Mouse (Mus musculus) frontal cortex, postnatal 25 days (tissue): ENCODE measurements around the gene Actn4.

ENCODE experiments used
- DNase-seq, 2 experiments: peaks; one replicate each; pipeline ENCODE4 v3.0.0; 2022; ENCODE audit warnings: low spot score in 2 of 2

The Actn4 gene

DNA sequence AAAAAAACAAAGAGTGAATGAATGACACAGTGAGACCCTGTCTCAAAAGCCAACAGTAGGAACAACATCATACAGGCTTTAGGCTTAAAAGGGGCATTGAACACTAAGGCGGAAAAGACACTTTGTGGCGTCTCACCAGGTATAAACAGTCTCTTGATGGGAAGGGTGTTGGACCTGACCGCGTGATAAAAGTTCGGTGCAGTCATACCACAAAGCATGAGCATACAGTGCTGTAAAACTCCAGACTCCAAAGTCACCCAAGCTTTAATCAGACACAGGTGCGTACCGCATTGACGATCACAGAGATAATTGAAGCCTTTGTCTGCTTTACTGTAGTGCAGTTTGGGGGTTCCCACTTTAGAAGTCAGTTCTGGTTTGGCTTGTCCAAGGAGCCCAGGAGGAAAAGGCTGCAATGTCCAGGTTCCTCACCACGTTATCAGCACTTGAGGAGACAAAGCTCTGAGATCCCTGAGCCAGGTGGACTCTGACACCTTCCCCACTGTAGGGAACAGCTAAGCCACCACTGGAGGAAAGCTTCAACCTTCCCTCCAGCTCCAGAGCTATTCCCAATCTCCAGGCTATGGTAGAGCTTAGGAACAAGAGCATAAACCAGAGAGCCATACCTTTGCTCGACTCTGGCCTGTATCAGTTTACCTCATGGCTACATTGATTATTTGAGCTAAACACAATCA is 11.6 kb downstream of the Actn4 start:
- no peak for DNase-seq

GRCm38 (mm10) chr7:28949298-28949697 is 12.8 kb downstream of the Actn4 start:
- no peak for DNase-seq

- no peak for DNase-seq
Observed at GRCm38 (mm10) chr7:28948746-28949145, 13.4 kb downstream of the Actn4 start.

DNA sequence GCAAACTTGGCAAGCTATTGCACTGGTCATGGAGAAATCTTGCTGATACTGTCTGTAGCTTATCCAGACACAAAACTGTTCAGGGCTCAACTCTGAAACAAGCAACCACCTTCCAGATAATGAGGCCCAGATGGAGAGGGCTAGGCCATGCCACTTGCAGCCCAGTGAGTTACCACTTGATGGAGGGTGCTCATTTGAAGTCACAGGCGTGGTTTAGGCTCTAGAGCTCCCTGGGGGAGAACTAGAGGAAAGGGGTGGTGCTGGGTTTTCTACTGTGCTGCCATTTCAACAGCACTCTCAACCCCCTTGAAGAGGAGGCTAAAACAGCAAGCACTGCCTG is 15.9 kb downstream of the Actn4 start:
- DNase-seq = no peak

GRCm38 (mm10) chr7:28945416-28946270 is 16.5 kb downstream of the Actn4 start:
- DNase-seq = no peak

GRCm38 (mm10) chr7:28944756-28945415 is 17.3 kb downstream of the Actn4 start:
- no peak for DNase-seq

DNA sequence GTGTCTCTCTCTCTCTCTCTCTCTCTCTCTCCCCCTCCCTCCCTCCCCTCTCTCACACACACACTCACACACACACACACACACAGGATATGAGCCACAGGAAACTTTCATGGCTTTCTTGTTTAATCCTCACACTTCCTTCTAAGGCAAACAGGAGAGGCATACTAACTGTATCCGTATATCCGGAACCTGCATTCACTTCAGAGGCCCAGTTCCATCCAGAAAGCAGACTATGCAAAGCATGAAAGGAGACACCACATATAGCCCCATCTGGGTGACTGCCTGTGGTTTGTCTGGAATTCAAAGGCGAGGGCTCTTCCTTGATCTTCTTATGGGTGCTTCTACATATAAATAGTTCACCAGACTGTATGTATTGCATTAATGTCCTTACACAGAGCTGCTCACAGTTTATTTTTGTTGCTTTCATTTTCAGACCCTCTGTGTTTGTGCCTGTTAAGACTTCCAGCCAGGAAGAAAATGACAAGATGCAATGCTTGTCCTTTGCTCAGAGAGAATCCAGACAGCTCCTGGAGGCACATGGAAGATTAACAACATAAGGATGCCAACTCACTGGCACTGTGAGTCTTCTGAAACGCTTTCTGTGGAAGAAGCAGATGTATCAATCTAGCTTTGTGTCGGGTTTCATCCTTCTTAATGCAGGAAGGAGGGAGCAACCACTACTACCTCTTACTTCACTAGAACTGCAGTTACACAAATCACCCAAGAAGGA is 18.5 kb downstream of the Actn4 start:
- DNase-seq = no peak

- no peak for DNase-seq
Observed at GRCm38 (mm10) chr7:28941542-28941941, 20.6 kb downstream of the Actn4 start.

DNA sequence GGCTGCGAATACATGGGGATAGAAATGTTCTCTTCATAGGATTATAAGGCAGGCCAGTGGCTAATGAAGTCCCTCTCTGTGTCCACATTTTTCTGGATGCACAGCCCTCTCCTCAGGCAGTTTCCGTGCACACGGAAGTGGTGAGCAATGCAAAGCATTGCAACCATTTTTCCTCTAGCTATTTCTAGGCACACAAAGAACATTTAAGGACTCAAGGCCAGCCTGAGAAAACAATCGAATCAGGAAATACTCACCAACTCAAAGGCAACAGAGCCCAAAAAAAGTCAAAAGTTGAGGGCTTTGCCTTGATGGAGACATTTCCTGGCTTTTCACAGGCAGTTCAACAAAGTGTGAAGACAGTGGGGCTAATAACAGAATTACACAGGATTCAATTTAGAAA is 21.0 kb downstream of the Actn4 start:
- no peak for DNase-seq

- no peak for DNase-seq
Observed at GRCm38 (mm10) chr7:28939418-28940183, 22.5 kb downstream of the Actn4 start.

DNA sequence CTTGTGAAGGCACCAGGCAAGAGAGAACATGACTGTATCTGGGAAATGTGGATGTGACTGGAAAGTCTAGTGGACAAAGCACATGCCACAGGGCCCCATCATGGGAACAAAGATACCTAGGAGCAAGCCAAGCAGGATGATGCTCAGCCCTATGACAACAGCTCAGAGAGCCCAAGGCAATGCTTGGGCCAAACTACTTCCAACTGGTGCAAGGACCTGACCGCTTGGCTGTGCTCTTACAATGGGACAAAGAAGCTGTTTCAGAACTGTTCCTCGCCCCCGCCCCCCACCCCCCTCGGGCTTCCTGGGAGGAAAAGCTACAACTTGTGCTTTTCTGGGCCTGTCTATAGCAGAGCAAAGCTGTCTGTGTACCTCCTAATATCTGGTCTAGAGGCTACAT is 23.5 kb downstream of the Actn4 start:
- no peak for DNase-seq

- no peak for DNase-seq
Observed at GRCm38 (mm10) chr7:28936787-28937186, 25.4 kb downstream of the Actn4 start.

DNA sequence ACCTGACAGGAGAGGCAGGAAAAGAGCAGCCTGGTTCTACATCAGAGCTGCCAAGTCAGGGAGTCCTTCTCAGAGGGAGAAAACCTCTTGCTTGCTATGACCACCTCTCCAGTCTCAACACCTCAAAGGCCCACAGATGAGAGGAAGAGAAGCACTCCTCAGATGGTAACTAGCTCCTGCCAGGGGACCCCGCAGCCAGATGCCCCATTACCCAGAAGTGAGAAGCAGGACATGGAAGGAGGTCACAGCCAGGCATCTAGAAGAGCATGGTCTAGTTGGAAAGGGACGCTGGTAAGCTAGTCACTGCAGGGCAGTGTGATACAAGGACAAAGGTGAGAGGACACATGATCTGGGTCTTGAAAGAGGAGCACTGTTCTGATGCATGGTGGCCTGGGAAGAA is 28.3 kb downstream of the Actn4 start:
- DNase-seq = no peak

DNA sequence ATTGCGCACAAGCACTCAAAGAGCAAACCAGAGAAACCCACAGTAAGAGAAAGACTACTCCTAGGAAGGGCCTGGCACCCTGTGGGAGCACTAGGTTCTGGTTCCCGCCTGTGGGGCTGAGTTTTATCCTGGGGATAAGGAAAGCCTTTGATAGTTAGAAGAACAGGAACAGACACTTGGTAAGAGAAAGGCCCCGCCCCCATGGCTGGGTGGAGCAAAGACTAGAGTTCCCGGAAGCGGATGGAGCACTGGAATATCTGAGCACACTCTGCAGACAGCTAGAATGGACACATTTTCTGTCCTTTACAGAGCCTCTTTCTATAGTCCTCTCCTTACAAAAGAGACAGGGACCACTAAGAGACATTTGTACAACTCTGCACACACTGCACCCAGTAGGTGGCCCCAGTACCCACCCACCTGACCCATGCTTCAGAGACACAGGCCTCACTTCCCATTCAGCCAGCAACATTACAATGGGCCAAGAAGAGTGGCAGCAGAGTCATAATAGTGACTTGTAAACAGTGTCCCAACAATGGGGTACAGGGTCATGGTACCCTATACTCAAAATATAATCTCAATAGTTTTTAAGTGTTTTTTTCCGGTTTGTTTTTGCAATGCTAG is 29.6 kb downstream of the Actn4 start:
- DNase-seq = no peak

DNA sequence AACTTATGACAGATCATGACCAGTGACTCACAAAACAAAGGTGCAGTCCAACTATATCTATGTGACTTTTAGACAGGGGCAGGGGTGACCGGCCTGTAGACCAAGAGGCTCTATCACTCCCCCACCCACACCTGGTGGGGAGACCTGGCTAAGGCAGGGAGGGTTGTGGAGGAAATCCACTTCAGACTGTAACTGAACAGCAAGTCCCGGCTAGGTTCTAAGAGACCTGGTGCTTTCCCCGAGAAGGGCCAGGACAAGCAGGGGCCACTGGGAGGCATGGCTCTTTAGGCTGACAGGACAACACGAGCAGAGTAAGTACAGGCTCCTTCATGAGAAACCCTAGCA is 30.5 kb downstream of the Actn4 start:
- no peak for DNase-seq

GRCm38 (mm10) chr7:28931032-28931694 is 31.0 kb downstream of the Actn4 start:
- no peak for DNase-seq

GRCm38 (mm10) chr7:28930320-28931031 is 31.7 kb downstream of the Actn4 start:
- no peak for DNase-seq

DNA sequence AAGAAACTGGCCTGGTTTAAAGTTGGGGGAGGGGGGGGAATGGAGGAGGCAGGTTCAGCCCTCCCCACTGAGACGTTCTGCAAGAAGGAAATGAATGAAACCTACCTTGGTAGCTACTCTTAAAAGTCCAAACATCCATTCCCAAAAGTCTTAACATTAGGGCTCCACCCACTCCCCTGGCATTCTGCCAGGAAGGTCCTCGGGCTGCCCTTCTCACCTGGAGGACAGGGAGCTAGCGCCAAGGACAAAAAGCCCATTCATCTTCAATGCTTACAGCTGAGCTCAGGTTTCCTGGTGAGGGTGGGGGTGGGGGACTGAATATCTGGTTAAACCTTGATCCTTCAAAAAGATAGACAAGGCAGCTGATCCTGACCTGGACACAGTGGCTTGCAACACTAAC is 32.8 kb downstream of the Actn4 start:
- no peak for DNase-seq

DNA sequence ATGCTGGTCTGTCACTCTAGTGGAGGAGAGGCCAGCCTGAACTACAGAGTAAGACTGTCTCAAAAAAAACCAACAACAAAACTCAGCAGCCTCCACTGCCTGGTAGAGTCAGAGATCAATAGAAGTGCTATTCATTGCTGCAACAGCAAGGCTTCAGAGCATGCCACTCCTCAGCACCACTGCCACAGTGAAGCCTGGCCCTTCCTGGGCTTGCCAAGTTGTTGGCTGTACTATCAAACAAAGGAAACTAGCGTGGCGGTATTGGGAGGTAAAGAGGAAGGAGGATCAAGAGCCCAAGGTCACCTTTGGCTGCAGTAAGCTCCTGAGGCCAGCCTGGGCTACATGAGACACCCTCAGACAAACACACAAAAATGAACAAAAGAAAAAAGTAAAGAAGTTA is 36.0 kb downstream of the Actn4 start:
- DNase-seq = no peak

DNA sequence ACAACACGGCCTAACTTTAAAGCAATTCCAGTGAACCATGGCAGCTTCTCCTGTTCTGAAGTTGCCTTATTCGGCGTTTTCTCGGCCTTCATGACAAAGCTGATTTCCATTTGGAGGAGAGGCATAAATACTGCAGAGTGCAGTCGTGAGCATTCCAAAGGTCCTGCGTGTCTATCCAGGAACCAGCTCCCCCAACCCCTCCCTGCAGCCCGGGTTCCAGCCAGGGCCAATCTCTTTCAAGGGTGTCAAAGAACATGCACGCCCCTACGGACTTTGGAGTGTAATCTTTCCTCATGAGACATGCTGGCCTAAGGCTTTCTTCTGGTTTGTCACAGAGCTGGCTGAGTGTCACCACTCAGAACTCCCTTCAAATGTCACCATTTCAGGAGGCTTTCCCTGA is 36.8 kb downstream of the Actn4 start:
- no peak for DNase-seq
